Mouse (Mus musculus) brain, adult 2 months (tissue): ENCODE measurements around the gene Baiap2l1.
"Not testable (repeated sequence)": the region's sequence is repeated elsewhere in the genome, so short reads cannot be mapped to it uniquely, and the experiment has no call there.

Source experiments
- DNase-seq: peaks from one replicate; pipeline ENCODE4 v3.0.0; 2011; ENCODE audit warnings: low read depth, low spot score

Baiap2l1 gene

GRCm38 (mm10) chr5:144357881-144358591, at the start of gene Baiap2l1:
Gene Baiap2l1 (minus strand): TSS chr5:144358112.
- DNase-seq = peak; percentile 36

GRCm38 (mm10) chr5:144406256-144406655, 48.3 kb upstream of the Baiap2l1 start:
- no peak for DNase-seq

DNA sequence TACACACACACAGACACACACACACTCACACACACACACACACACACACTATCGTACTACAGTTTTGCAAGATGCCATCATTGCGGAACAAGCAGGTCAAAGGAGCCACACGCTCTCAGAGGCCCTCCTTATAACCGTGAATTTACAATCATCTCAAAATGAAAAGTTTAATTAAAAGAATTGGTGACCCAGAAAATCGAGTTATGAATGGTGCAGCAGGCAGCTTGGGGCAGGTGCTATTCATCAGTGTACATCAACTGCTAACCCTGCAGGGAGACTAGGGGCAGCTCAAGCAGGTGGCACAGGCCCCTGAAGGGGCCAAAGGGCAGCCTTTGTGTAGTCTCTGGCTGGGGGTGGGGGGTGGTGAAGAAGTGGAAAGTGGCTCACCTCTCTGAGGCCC, 42.9 kb upstream of the Baiap2l1 start:
- no peak for DNase-seq

DNA sequence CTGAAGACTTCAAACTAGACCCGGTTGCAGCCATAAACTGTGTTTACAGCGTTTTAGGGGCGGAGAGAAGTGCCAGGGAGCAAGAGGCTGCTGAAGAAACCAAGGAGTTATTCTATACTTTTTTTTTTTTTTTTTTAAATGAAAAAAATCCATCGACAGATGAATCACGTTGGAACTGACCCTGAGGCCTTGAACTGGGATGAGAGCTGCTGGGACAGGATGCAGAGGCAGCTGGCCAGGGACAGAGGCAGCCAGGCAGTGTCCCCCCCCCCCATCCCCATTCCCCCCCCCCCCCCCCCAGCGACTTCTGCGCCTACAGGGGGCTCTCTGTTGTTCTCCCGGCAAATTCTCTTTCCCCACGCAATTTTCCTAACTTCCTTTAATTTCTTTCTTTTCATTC, 39.7 kb upstream of the Baiap2l1 start:
- no peak for DNase-seq

GRCm38 (mm10) chr5:144394142-144394541, 36.2 kb upstream of the Baiap2l1 start:
- no peak for DNase-seq

DNA sequence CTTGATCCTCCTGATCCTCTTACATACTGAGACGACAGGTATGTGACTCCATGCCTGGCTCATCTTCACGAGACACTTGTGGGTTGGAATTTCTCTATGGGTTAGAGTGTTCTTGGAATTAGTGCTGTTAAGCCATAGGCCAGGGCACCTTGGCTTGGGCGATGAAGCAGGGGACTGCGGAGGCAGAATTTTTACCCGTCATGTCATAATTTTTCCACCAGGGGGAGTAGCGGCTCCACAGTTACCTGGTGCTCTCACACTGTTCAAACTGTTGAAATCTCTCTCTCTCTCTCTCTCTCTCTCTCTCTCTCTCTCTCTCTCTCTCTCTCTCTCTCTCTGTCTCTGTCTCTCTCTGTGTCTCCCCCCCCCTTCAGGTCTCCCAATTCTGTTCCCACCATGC, 29.9 kb upstream of the Baiap2l1 start:
- DNase-seq = peak; percentile 64

- DNase-seq = no peak
Observed at GRCm38 (mm10) chr5:144383936-144384335, 26.0 kb upstream of the Baiap2l1 start.

GRCm38 (mm10) chr5:144381782-144382181, 23.9 kb upstream of the Baiap2l1 start:
- no peak for DNase-seq

GRCm38 (mm10) chr5:144380689-144381088, 22.8 kb upstream of the Baiap2l1 start:
- DNase-seq = no peak

GRCm38 (mm10) chr5:144379431-144379830, 21.5 kb upstream of the Baiap2l1 start:
- DNase-seq = no peak

- peak; percentile 24 for DNase-seq
Observed at GRCm38 (mm10) chr5:144372885-144373284, 15.0 kb upstream of the Baiap2l1 start.

- DNase-seq = no peak
Observed at GRCm38 (mm10) chr5:144372177-144372576, 14.3 kb upstream of the Baiap2l1 start.

- no peak for DNase-seq
Observed at GRCm38 (mm10) chr5:144370986-144371385, 13.1 kb upstream of the Baiap2l1 start.

GRCm38 (mm10) chr5:144368661-144369205, 10.8 kb upstream of the Baiap2l1 start:
- DNase-seq = no peak

DNA sequence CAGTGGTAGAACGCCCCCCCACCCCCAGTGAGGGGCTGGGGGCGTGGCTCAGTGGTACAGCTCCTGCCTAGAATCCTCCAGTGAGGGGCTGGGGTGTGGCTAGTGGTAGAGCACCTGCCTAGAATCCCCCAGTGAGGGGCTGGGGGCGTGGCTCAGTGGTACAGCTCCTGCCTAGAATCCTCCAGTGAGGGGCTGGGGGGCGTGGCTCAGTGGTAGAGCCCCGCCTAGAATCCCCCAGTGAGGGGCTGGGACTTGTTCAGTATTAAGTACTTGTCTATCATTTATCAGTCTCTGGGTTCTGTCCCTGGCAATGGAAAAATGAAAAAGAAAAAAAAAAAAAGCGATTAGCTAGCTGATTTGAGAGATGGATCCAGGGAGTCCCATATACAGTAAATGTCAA, 8.6 kb upstream of the Baiap2l1 start:
- DNase-seq = not testable (repeated sequence)

DNA sequence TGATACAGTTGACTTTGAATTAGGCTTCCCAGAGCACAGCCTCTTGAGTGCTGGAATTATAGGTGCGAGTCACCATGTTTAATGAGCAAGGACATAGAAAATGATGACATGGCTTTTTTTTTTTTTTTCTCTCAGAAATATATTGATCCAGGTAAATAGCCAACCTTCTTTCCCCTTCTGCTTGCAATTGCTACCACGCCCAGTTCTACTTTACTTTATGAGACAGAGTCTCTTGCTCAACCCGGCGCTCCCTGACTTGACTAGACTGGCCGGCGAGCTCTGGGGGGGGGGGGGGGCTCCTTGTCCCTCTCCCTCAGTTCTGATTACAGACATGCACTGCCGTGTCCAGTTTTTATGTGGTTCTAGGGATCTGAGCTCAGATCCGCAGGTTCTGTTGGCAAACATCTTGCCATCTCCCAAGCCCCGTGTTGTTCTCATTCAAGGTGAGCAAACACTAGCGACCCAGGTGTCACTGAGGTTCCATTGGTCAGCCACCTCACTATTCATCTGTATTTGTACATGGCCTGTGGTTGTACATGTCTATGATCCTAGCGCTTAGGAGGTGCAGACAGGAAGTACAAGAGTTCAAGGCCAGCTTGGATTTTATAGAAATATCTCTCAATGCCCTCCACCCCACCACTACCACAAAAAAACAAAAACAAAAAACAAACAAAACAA, 6.9 kb upstream of the Baiap2l1 start:
- no peak for DNase-seq

DNA sequence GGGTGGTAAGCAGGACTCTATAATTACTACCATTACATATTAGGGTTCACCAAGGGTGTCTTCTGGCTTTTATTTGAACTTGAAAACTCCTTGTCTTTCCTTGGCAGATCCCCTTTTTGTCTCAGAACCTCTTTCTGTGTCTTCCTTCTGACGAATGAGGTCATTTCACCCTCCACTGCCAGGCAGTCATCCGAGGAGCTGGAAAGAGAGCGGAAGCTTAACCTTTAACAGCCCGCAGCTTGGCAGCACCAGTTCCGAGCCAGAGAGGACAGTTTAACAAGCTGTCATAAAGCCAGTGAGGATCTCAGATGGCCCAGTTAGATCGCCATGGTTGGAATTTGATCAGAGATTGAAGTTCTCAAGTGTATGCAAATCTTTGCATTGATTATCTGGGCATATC, 2.4 kb upstream of the Baiap2l1 start:
- no peak for DNase-seq

- no peak for DNase-seq
Observed at GRCm38 (mm10) chr5:144359886-144360285, 2.0 kb upstream of the Baiap2l1 start.

DNA sequence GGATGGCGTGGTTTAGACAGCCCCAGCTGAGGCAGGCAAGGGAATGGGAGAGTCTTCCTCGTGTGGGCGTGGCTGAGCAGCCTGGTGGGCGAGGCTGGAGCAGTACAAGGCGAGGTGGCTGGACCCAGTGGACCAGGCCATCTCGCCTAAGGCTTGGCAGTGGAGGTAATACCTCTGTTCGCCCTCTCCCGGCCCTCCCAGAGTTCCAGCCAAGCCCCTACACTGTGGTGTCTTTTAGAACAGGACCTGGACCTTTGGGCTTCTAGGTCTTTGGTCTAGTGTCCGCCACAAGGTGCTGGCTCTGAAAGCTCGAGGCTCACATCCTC, 643 bp upstream of the Baiap2l1 start:
- no peak for DNase-seq

DNA sequence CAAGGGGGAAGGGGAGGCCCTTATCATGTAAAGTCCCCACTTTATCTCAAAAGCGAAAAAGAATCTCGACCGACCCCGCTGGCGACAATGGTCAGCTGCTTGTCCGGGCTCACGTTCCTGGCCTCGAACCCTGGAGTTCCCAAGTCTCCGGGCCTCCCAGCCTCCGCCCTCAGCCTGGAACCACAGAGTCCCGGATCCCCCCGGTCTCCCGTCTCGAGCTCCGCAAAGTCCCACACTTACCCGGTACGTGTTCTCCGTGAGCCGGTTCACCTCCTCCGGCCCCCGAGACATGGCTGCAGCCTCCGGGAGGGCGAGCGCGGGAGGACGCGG, 396 bp downstream of the Baiap2l1 start:
- no peak for DNase-seq

- no peak for DNase-seq
Observed at GRCm38 (mm10) chr5:144356776-144357455, 996 bp downstream of the Baiap2l1 start.

GRCm38 (mm10) chr5:144352250-144353047, 5.5 kb downstream of the Baiap2l1 start:
- DNase-seq = no peak
